Mouse (Mus musculus) stomach, embryonic 16.5 days (tissue): Measurements from ENCODE around the gene Cdc42. TPM values are rescaled to one million over a fixed set of nuclear protein-coding genes. Genes with fewer than 3 reads are reported as not detected.
A peak's percentile ranks its signal among the peaks of the same experiment; 100 is the strongest.

Source experiments
- ATAC-seq: fragments of 200-750 bp; cut with Nextera tagmentation; 2 replicates; pipeline ENCODE4 v1.8.0; 2017; ENCODE audit warnings: moderate number of reproducible peaks, moderate TSS enrichment; ENCODE audit not compliant: insufficient read depth, low FRiP score
- H3K27ac ChIP-seq: fragments of 300-500 bp; sonication (generic); 2 replicates; pipeline ENCODE4 v1.5.1; 2014; ENCODE audit warnings: low read length
- H3K27me3 ChIP-seq: fragments of 300-500 bp; sonication (generic); 2 replicates; pipeline ENCODE4 v1.6.1; 2014; ENCODE audit warnings: low read length, control low read depth, mixed read lengths; ENCODE audit not compliant: control insufficient read depth, insufficient read depth
- H3K36me3 ChIP-seq: fragments of 300-500 bp; sonication (generic); 2 replicates; pipeline ENCODE4 v1.6.1; 2014; ENCODE audit warnings: low read length; ENCODE audit not compliant: control insufficient read depth, insufficient read depth
- H3K4me1 ChIP-seq: fragments of 300-500 bp; sonication (generic); 2 replicates; pipeline ENCODE4 v1.6.1; 2014; ENCODE audit warnings: low read length, control low read depth, mixed read lengths; ENCODE audit not compliant: control insufficient read depth, insufficient read depth
- H3K4me2 ChIP-seq: fragments of 300-500 bp; sonication (generic); 2 replicates; pipeline ENCODE4 v1.6.1; 2014; ENCODE audit warnings: low read depth, low read length, mixed read lengths
- H3K4me3 ChIP-seq: fragments of 300-500 bp; sonication (generic); replicated peaks from 2 replicates; pipeline ENCODE4 v1.5.1; 2014; ENCODE audit warnings: mild to moderate bottlenecking, low read length
- H3K9ac ChIP-seq: fragments of 300-500 bp; sonication (generic); 2 replicates; pipeline ENCODE4 v1.6.1; 2014; ENCODE audit warnings: low read length
- H3K9me3 ChIP-seq: fragments of 300-500 bp; sonication (generic); replicated peaks from 2 replicates; pipeline ENCODE4 v1.6.1; 2016; ENCODE audit warnings: low read length, control low read depth; ENCODE audit not compliant: control insufficient read depth
- WGBS: fragments of 180-500 bp; shearing (Covaris S2); extraction: QIAGEN DNeasy Blood & Tissue Kit; methylation state at CpG from one replicate; pipeline ENCODE4 v1.1.7; 2014; 5-methylcytosine and 5-hydroxymethylcytosine counted together
- polyA plus RNA-seq: library from polyadenylated mRNA; unstranded; fragments of >200 nt; fragmentation: Nextera tagmentation; extraction: Ambion mirVana; gene quantifications from 2 replicates; pipeline ENCODE4 v1.2.1, GENCODE M21; 2015

The Cdc42 gene
- polyA plus RNA-seq, 1 experiment from 2014 or later: 710 TPM

DNA sequence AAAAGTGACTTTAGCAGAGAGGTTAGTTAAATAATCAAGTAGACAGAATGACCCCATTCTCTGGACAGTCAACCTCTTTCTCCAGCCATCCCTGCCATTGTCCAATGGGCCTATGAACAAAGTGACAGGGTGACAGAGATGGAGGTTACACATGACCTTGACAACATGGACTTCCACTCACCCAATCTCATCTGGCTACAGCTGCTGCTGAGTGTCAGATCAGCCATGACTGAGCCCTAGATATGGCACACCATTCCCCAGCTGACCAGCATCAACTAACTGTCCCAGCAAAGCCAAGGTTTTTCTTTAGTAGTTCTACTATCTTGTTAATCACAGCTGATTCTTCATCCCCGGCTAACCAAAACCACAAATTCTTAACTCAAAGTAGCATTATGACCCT lies 14.7 kb downstream of the Cdc42 start:
- no peak for ATAC-seq
- no peak overlapping the region for H3K4me3 ChIP-seq
- no peaks in the 10 kb centered on the region for H3K36me3 ChIP-seq
- no peak overlapping the region for H3K27ac ChIP-seq
- 90% methylated on average over 1 of the region's 1 CpGs for WGBS
- H3K9ac ChIP-seq: no peak overlapping the region
- H3K9me3 ChIP-seq: no peaks in the 10 kb centered on the region
- H3K4me1 ChIP-seq: no peaks in the 10 kb centered on the region; the same call in 1 of the 2 replicates
- H3K27me3 ChIP-seq: no peaks in the 10 kb centered on the region
- H3K4me2 ChIP-seq: no peak overlapping the region

DNA sequence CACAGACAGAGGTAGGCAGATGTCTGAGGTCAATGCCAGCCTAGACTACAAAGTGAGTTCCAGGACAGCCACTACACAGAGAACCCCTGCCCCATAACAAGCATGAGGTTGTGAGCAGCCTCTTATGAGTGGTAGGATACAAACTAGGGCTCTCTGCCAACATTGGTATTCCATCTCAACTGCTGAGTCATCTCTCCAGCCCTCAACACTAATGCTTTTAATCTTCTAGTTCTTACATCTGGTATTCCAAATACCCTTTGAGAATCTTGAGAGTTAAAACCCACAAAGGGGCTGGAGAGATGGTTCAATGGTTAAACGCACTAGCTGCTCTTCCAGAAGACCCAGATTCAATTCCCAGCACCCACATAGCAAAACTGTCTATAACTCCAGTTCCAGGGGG lies 18.1 kb downstream of the Cdc42 start:
- Histone ChIP-seq H3K27ac (no peak overlapping the region), H3K4me2 (no peak overlapping the region), H3K27me3 (no peaks in the 10 kb centered on the region), H3K9ac (no peak overlapping the region), H3K4me3 (no peak overlapping the region), H3K36me3 (peaks cover 5% of the 10 kb centered on the region; the same call in 1 of the 2 replicates), H3K9me3 (no peaks in the 10 kb centered on the region), H3K4me1 (no peaks in the 10 kb centered on the region; the same call in 1 of the 2 replicates)
- 62% methylated on average over 1 of the region's 1 CpGs for WGBS
- ATAC-seq: no peak

DNA sequence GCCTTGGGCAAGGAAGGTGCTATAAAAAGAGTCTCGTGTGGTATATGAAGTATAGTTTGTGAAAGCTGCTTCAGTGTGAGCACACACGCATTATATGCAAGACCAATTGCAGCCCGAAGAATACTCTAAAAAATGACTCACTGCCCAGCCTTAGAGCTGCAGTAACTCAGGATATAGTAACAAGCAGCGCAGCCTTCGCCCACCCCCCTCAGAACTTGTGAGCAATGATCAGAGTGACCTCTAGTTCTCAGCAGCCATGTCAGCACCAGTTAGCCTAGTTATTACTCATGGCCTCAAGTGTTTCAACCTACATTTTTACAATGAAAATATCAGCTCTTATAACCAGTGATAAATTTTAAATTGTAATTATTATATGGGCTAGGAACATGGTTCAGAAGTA lies 21.1 kb downstream of the Cdc42 start:
- Histone ChIP-seq H3K4me1 (no peaks in the 10 kb centered on the region; the same call in 1 of the 2 replicates), H3K27ac (no peak overlapping the region), H3K9ac (no peak overlapping the region), H3K4me2 (no peak overlapping the region), H3K9me3 (no peaks in the 10 kb centered on the region), H3K4me3 (no peak overlapping the region), H3K27me3 (no peaks in the 10 kb centered on the region), H3K36me3 (peaks cover 11% of the 10 kb centered on the region; the same call in 1 of the 2 replicates)
- WGBS: 85% methylated on average over 5 of the region's 5 CpGs
- ATAC-seq: no peak

DNA sequence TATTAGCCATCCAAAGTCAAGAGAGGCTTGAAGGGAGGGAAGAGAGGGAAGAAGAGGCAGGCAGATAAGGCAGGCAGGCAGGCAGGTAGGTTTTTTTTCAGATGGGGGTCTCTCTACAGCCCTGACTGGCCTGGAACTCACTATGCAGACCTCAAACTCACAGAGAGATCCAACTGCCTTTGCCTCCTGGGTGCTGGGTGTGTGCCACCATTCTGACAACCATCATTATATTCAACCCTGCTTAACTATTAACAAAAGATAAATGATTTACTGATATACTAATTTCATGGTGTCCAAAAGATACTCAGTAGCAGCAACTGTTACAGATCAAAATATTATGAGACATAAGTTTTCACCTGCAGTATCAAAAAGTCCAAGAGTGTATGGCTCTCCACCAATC lies 25.5 kb downstream of the Cdc42 start:
- no peak for ATAC-seq
- Histone ChIP-seq H3K4me3 (no peak overlapping the region), H3K4me2 (no peak overlapping the region), H3K9me3 (no peaks in the 10 kb centered on the region), H3K36me3 (peaks cover 14% of the 10 kb centered on the region; the same call in 1 of the 2 replicates), H3K4me1 (no peaks in the 10 kb centered on the region), H3K27me3 (no peaks in the 10 kb centered on the region), H3K9ac (no peak overlapping the region), H3K27ac (no peak overlapping the region)

DNA sequence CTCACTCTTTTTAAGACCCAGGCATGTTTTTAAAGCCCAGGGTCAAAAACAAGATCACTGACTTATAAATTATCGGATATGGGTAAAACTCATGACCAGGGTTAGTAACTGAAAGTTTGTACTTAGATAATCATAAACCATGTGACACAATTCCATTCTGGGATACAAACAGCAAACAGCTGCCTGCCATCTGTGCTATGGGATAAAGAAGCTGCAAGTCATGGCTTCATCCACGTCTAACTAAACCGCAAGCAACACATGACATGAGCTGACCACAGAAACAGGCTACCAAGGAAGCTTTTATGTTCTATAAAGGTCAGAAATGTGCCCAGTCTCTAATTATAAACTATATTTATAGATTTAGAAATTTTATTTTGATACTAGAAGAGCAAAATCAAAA lies 31.0 kb downstream of the Cdc42 start:
- Histone ChIP-seq H3K4me1 (no peaks in the 10 kb centered on the region), H3K36me3 (peaks cover 10% of the 10 kb centered on the region; the same call in 1 of the 2 replicates), H3K27ac (no peak overlapping the region), H3K4me2 (no peak overlapping the region), H3K9me3 (no peaks in the 10 kb centered on the region), H3K9ac (no peak overlapping the region), H3K4me3 (no peak overlapping the region), H3K27me3 (no peaks in the 10 kb centered on the region)
- ATAC-seq: no peak
- 63% methylated on average over 3 of the region's 3 CpGs for WGBS

DNA sequence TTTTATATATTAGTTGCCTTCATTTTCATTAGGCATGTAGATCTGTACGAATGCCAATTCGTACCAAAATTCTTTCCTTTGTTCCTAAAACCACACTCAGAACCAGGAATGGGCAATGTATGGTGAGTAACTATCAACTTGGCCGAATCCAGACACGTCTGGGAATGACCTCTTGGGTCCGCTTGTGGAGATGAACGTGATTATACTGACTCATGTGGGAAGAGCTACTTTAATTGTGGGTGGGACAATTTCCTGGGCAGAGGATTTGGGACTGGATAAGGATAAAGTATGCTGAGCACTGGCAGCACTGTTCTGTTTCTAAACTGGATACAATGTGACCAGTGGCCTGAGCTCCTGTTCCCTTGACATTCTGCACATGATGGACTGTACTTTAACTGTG lies 32.6 kb downstream of the Cdc42 start:
- no peak overlapping the region for H3K4me3 ChIP-seq
- H3K9ac ChIP-seq: no peak overlapping the region
- H3K27me3 ChIP-seq: no peaks in the 10 kb centered on the region
- H3K9me3 ChIP-seq: no peaks in the 10 kb centered on the region
- no peak overlapping the region for H3K27ac ChIP-seq
- no peaks in the 10 kb centered on the region for H3K4me1 ChIP-seq
- 81% methylated on average over 6 of the region's 6 CpGs for WGBS
- H3K36me3 ChIP-seq: peaks cover 10% of the 10 kb centered on the region; the same call in 1 of the 2 replicates
- no peak overlapping the region for H3K4me2 ChIP-seq
- ATAC-seq: no peak

DNA sequence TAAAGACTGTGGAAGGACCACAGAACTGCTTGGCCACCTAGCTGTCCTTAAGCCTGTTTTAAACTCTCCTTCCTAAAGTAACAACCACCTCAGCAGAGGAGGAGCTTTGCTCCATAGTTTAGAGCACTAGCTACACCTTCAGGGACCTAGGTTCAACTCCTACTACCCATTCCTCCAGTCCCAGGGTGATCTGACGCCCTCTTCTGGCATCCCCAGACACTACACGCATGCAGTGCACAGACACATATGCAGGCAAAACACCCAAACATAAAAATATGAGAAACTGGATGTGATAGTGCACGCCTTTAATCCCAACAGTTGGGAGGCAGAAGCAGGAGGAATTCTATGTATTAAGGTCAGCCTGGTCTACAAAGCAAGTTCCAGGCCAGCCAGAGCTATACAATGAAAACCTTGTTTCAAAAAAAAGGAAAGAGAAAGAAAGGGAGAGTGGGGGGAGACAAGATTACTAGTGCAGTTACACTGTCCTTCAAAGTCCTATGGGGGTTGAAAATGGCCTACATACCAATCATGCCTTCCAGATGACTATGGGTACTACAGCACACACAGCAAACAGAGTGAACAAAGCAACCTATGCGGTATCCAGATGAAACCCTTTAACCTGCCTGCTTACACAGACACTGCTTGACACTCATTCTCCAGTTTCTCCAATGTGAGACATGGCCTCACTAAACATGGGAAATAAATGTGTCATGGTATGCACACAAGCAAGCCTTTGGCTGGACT lies 41.3 kb downstream of the Cdc42 start:
- no peaks in the 10 kb centered on the region for H3K9me3 ChIP-seq
- no peaks in the 10 kb centered on the region for H3K27me3 ChIP-seq
- no peak overlapping the region for H3K4me3 ChIP-seq
- ATAC-seq: no peak
- no peak overlapping the region for H3K4me2 ChIP-seq
- no peaks in the 10 kb centered on the region for H3K4me1 ChIP-seq
- no peak overlapping the region for H3K9ac ChIP-seq
- 76% methylated on average over 4 of the region's 4 CpGs for WGBS
- H3K27ac ChIP-seq: no peak overlapping the region
- H3K36me3 ChIP-seq: peaks cover 8% of the 10 kb centered on the region; the same call in 1 of the 2 replicates

DNA sequence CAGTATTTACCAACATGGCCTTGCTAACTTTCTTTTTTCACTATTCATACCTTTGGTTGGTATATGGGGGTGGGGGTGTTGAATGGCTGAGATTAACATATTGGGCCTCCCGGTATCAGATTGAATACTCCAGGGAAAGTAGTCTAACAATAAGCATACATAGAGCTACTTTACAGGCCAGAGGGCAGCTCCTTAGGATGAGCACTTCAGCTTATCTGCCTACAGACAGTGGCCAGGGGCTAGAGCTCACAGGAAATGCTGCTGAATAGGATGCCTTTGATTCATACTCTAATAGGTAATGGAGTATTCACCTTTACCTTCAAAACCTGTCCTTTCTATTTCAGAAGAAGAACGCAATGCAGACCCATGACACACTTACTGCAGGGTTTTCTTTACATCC lies 42.5 kb downstream of the Cdc42 start:
- Histone ChIP-seq H3K4me1 (no peaks in the 10 kb centered on the region), H3K4me3 (no peak overlapping the region), H3K36me3 (peaks cover 8% of the 10 kb centered on the region; the same call in 1 of the 2 replicates), H3K27me3 (no peaks in the 10 kb centered on the region), H3K27ac (no peak overlapping the region), H3K4me2 (no peak overlapping the region), H3K9me3 (no peaks in the 10 kb centered on the region), H3K9ac (no peak overlapping the region)
- ATAC-seq: no peak
- WGBS: 83% methylated on average over 2 of the region's 2 CpGs

DNA sequence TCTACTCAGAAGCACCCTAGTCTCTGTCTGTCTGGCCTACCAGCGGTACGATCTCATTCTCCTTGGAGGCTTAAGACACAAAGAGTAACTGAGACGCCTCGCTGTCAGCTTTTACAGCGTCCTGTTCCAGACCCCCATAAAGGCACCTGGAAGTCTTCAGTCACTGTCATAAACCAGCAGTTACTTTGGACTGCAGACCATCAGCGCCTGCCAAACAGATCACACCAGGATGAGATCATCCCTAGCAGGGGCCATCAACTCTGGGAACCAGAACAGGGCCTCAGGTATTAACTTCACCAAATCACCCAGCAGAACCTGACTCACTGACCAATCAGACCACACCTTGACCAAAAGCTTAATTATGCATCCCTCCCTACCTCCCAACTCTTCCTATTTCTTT lies 43.0 kb downstream of the Cdc42 start:
- H3K27me3 ChIP-seq: no peaks in the 10 kb centered on the region
- H3K9me3 ChIP-seq: no peaks in the 10 kb centered on the region
- H3K4me1 ChIP-seq: no peaks in the 10 kb centered on the region
- H3K4me2 ChIP-seq: no peak overlapping the region
- no peak overlapping the region for H3K9ac ChIP-seq
- ATAC-seq: peak; percentile 65; the same call in 1 of the 2 replicates
- H3K27ac ChIP-seq: no peak overlapping the region
- no peak overlapping the region for H3K4me3 ChIP-seq
- peaks cover 8% of the 10 kb centered on the region; the same call in 1 of the 2 replicates for H3K36me3 ChIP-seq
- 34% methylated on average over 6 of the region's 6 CpGs for WGBS
